Mouse (Mus musculus) liver, adult 2 months (tissue): ENCODE data around the gene Ncf1.

Source experiments
- CTCF ChIP-seq: fragments of 200-500 bp; IDR thresholded peaks from 2 replicates; pipeline ENCODE4 v1.5.1; 2011; ENCODE audit warnings: low read depth, low read length, control low read depth
- POLR2A ChIP-seq: fragments of 200-500 bp; IDR thresholded peaks from 2 replicates; pipeline ENCODE4 v1.6.1; 2011; ENCODE audit warnings: low read length, control low read depth; ENCODE audit not compliant: insufficient read depth; ENCODE audit errors: extremely low read depth

GRCm38 (mm10) chr5:134237508-134237907 is 8.1 kb upstream of the Ncf1 start:
- TF ChIP-seq CTCF, result no peak
- TF ChIP-seq POLR2A, result no peak
